Mouse (Mus musculus) hematopoietic stem cell, adult 5-6 weeks (primary cell): ENCODE measurements at regions not wholly inside any gene's neighbourhood (a gene's known extent, or its start where the extent isn't known, plus 50 kb on each side); places are given as distances from the start of the nearest gene placed in this dataset.

Experiments
- ATAC-seq, 2 experiments: fragments of 125-278 bp in 1 of 2; replicated peaks in 1 of 2; 2 replicates each; pipeline ENCODE4 v1.8.0; 2016 to 2017; ENCODE audit warnings: inconsistent platforms in 2 of 2, mild to moderate bottlenecking in 2 of 2, moderate number of reproducible peaks in 2 of 2, low read depth in 1 of 2, moderate TSS enrichment in 1 of 2; ENCODE audit not compliant: low FRiP score in 2 of 2, poor library complexity in 2 of 2, severe bottlenecking in 2 of 2, insufficient read depth in 1 of 2, low TSS enrichment in 1 of 2

DNA sequence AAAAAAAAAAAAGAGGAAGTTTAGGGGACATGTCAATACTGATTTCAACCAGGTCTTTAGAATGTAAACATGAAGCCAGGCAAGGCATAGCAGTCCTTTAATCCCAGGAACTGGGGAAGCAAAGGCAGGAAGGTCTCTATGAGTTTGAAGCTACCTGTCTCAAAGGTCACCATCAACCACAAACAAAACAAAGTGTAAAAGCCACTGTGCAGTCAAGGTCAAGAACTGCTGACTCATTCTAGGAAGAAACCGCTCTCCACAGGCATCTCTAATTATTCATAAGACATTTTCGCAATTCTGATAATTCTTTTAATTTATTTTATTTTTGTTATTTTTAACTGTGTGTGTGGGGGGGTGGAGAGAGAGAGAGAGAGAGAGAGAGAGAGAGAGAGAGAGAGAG is 364.0 kb downstream of the Cntnap4 start:
- ATAC-seq = peak in 1 of 2 experiments; percentile 5; a peak in 1 of 4 replicates

DNA sequence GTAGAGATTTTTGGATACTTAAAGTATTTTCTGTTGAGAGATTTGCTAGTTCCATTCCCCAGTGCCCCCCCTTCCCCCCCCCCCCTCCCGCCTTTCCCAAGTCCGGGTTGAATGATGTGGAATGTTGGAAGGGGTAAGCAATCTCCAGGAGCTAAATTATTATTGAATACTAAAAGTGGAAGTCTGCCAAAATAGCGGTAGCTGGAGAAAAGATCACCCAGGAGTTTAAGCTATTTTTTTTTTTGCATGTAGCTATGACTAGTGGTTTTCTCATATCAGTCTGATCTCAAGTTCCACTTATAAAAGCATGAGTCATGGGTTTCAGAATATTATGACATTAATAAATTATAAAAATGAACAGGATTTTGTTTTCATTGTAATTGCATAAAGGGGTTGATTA is 365.6 kb downstream of the Cntnap4 start:
- no peak for ATAC-seq

DNA sequence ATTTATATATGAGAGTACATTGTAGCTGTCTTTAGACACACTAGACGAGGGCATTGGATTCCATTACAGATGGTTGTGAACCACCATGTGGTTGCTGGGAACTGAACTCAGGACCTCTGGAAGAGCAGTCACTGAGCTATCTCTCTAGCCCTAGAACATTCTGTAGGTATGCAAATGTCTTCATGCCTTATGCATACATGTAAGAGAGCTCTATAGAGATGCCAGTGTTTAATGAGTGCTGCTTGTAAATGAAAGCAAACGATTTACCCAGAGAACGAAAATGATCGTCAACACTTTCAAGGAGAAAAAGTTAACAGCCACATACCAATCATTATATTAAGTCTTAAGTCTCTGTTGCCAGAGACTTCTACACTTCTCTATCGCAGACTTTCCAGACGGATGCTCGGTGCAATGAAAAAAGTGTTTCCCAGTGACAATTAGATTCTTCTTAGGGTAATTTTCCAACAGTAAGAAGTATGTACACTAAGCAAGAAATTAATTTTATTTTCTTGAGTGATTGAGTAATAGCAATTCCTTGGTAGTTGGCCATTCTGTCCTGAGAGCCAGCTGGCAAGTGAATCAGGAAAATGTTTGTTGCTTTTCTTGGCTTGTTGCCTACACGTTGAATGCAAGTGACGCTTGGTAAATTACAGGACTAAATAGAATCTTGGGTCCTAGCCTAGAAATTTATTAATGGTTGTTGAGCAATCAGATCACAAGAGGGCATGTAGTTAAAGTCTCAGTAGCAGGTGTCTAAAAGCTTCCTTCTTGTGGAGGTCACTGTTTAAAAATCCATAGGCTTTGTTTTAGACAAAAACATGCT is 366.3 kb downstream of the Cntnap4 start:
- ATAC-seq = no peak

DNA sequence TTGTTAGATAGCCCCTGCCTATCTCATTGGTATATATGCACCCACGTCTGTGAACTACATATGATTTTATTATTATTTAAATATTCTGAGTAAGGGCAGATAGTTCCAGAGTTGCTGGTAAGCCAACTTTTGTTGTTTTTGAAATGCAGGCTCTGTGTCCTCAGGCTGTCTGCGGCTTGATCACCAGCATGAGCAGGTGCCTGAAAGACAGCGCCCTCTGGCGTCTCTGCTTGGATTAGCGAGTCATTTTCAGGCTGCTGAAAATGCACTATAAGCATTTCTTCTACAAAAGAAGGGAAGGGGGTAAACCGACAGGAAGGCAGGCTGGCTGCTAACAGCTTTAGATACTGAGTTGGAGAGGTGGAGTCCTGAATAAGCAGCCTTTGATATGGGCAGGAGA is 402.6 kb downstream of the Cntnap4 start:
- peak; percentile 44 to 78; a peak in 3 of 4 replicates for ATAC-seq

DNA sequence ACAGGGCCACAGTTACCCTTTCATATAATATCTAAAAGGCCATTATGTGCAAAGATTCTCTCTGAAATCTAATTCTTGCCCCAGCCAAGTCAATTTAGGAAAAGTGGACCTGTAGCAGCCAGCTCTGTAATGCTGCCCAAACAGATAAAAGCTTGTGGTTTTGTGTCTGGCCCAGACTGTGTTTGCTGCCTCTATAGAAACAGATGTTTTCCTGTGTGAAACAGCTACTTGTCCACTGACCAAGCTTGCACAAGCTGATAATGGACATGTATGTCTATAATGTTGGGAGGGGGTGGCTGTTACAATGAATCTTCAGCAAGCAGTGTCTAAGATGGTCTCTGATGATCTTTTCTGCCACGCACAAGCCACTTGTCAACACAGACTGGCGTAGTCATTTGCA is 405.9 kb downstream of the Cntnap4 start:
- ATAC-seq = no peak

DNA sequence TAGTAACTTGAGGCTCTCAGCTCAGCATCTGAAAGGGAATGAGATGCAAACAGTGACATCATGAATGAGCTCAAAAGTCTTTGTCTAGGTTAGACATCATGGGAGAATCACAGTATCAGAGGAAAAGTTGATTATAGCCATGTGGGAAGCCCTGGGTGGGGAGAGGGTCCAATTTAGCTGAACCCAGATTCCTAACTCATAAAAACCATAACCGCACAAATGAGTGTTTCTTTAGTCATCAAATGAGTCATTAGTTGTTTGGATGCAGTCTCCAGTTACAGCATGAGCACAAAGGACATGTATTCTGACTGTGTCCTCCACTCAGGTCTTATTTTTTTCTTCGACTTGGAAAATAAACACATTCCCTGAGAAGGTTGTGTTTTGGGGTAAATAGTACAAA is 406.5 kb downstream of the Cntnap4 start:
- ATAC-seq = no peak

DNA sequence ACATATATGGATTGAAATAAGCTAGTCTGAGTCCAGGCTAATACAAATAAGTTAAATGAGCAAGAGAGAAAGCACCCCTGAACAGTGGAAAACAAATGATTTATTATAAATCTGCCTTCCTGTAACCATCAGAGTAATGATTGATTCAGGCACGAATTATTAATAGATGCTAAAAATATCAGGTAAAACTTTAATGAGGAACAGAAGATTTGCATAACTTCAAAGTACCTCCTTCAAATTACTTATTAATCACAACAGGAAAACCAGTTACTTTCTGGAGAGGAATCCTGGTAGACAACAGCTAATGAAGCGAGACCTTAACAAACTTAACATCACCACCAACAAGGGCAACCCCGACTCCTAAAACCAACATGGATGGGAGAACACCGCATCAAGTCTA is 423.9 kb downstream of the Cntnap4 start:
- ATAC-seq = no peak

DNA sequence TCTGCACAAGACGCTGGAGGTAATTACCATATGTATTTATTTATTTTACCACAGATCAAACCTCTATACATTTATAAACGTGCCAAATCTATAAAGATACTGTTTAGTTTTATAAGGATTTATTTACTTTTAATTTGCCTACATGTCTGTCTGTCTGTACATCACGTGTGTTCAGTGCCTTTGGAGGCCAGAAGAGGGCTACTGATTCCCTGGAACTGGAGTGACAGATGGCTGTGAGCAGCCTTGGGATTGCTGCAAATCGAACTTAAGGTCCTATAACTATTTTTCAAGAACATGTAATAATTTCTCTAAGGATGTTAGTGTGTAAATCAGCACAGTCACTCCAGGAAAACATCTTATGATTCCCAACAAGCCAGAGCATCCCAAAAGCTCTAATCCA is 437.5 kb downstream of the Cntnap4 start:
- ATAC-seq = no peak

DNA sequence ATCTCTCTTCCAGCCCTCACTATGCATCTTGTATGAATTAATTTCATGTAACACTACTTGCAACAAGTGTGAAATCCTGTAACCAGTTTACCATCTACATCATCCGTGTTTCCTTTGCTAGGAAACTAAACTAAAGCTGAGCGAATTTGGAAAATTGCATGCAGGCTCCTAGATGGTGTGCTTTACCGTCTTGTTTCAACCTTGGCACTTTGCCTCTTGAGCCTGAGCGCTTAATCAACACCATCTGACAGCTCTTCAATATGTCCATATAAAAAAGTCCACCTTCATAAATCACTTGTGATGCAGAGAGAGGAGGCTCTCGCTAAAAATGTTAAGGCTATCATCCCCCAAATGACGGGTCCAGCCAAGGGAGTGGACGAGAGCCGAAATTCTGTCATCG is 459.0 kb downstream of the Cntnap4 start:
- ATAC-seq = no peak

DNA sequence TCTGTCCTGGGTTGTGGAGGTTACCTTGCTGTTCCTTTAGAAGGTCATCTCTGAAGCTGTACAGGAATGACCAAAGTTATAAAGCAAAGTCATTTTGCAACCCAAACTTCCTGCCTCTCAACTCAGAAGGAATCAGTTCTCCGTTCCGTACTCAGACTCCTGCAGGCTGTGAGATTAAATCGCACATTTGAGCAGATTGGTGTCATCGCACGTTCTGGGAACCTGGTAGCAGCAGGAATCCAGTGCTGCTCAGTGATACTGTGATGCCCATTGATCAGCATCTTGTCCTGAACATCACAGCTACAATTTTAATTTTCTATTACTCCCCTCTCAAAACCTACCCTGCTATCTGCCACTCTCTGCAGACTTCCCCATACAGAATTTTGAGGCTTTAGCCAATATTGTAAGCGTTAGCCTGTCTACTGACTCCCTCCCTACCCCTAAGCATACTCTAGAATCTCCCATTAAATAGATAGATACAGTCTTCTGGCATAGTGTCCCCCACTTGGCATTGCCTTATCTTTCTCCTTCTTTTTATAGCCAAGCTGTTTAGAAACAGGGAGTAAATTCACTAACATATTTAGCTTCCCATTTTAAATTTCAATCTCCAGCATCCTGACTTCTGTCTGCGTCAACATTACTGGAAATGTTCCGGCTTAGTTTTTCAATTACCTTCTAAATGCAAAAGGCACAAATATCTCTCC is 482.1 kb downstream of the Cntnap4 start:
- no peak for ATAC-seq

DNA sequence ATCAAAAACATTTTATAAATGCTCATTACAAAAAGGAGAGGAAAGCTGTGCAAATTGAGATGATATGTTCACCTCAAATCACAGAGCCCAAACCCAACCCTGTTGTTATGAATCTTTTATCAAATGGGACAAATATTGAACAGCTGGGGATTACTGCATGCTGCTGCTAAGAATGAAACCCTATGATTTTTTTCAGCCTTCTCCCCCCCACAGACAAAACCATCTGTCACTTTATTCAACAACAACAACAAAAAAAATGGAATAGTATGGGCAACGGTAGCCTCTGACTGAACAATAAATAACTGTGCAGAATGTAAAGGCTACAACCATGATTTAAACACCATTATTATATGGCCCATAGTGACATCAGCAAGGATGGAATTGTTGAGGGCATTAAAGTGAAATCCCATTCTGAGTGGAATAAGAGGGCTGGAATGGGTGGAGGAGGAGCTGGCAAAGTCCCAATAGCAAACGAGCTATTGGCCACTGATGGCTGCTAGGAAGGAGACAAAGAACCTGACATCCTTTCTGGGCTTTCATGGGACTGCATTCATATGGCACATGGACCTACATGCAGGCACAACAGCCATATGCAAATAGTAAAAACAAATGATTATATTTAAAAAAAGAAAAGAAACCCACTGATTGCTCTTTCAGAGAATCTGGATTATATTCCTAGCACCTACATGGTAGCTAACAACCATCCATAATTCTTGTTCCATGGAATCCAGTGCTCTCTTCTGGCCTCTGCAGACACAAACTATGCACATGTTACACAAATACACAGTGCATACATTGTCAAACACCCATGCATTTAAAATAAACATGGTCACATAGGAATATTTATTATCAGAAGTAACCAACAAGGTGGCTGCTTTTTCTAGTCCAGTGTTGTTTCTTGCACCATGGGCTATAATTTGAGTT is 495.7 kb downstream of the Cntnap4 start:
- ATAC-seq = no peak

DNA sequence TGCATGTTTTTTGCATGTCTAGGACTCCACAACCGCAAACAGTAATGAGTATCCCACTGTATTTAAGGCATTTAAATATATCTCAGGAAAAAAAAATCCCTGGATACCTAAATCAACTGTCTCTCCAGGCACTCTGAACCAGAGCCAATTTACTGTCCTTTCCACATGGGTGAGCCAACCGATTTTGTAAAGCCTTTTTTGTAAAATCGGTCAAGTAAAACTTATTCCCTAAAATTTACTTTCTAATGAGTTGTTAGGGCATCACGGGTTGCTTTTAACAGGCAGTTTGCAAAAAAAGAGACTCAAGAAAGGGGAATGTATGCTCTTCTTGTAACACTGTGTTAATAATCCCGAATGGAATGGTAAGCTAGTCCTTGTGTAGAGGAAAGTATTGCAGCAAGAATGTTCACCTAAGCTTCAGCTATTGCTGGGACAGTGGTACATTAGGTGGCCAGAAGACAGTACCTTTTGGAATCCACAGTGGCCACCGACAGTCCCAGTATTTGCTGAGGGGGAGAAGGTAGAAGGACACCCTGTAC is 496.4 kb downstream of the Cntnap4 start:
- ATAC-seq = no peak

DNA sequence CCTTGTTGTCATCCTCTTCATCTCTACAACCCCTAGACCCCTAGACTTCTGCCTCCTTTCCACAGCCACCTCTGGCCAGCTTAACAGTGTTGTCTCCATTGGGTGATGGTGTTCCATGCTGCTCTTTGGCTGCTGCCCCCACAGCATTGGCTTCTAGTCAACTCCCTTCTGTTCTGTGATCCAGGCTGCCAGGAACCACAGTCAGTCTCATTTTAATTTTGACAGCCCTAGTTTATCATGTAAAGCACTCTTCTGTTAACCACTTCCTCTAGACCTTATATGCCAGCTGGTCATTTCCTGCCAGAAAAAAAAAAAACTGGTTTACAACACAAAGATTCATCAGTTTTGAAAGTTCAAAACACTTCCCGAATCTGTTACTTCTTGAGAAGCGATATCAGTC is 514.1 kb downstream of the Cntnap4 start:
- ATAC-seq = peak; percentile 49 to 53

DNA sequence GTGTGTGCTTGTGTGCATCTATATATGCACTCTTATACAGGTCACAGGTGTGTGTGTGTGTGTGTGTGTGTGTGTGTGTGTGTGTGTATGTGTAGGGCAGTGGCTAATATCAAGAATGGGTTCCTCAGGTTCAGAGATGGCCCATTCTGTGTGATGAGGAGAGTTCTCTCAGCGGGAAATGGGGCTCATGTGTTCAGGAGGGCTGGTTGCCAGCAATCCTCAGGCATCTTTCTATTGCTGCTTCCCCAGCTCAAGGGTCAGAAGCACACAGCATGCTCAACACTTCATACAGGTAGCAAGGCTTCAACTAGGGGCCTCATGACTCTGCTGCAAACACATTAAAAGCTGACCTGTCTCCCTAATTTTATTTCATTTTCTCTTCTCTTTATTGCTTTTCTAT is 517.7 kb downstream of the Cntnap4 start:
- no peak for ATAC-seq

DNA sequence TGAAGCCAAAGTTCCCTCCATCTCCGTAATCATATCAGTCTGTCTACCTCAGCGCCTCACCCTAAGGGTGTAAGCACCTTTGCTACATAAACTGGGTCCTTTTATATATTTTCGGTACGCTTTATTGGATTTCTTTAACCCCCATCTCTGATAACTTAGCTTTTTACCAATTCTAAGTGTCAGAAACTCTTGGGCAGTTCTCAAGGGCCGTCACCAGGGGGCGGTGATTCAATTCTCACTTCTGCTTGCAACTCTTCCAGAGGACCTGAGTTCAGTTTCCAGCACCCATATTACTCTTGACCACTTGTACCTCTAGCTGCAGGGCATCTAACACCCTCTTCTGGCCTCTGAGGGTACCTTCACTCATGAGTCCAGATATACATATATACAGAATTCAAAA is 523.7 kb upstream of the Mon1b start:
- 0 out of 4 replicates have a peak, but pooled peaks of 1 of the 2 experiments have one; percentile 37 for ATAC-seq

DNA sequence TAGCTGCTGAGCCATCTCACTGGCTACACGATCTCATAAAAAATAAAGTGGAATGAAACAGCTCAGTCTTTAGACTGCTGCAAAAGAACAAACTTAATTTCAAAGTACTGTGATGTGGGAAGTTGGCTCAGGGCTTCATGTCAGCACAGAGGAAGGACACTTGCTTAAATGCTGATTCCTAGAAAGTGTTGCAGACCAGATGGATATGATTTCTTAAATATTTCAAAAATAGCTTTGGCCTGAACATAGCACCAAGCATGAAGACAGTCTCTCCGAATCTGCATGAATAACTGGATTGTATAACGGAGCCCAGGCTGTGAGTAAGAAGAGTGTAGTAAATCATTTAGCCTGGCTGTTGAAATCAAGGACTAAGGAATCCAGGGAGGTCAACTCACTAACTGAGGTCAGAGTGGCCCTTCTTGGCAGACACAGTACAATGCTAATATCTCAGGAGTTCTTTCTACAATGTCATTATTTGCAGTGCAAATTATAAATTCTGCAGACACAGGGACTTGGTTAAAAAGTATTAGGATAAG is 521.2 kb upstream of the Mon1b start:
- ATAC-seq = no peak

DNA sequence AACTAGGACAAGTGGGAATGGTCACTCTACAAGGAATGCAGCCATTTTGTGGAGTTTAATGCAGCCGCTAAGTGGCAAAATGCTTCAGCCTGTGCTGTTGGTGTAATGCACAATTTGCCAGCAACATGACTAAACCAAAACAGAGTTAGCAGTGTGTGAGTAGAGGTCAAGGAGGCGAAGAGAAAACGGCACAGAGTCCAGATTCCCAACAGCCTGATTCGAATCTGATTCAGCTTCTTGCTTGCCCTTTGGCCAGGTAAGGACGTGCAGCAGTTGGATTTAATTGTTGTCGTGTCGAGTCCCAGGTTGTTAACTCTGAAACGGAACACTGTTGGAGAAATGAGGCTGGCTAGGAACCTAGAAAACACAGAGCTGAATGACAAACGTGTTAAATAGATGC is 518.1 kb upstream of the Mon1b start:
- ATAC-seq = no peak
